ENCODE assay signal across 31 mouse cellular contexts in genomic region chr7:81667156-81667555, GRCm38 (mm10). TPM values are rescaled to one million over a fixed set of nuclear protein-coding genes. Genes with fewer than 3 reads are reported as not detected.
"Had no signal": no experiment of that assay in that cellular context is flagged by ENCODE, and none has a peak within 500 bp of the region (broad histone marks: within the 10 kb centered on the region; RNA-seq: fewer than 3 reads in every experiment).

No protein-coding gene starts in this region.

- H3K4me2 ChIP-seq: limb, embryonic 12.5 days; limb, embryonic 13.5 days; limb, embryonic 15.5 days; liver, embryonic 11.5 days; liver, embryonic 12.5 days; liver, embryonic 13.5 days; liver, embryonic 15.5 days; lung, embryonic 14.5 days; lung, embryonic 15.5 days; midbrain, embryonic 12.5 days; midbrain, embryonic 13.5 days; midbrain, embryonic 15.5 days; neural tube, embryonic 12.5 days had no signal

- DNase-seq: left cerebral cortex, postnatal 4 days; liver, embryonic 13.5 days; liver, postnatal 0 days; lung, adult 18-20 months; lung, adult 2 months; lung, embryonic 14.5 days; lung, postnatal 10 days; lung, postnatal 14 days; lung, postnatal 36 days; lung, postnatal 4 days; midbrain, embryonic 14.5 days had no signal

- H3K4me1 ChIP-seq: limb, embryonic 12.5 days; limb, embryonic 13.5 days; limb, embryonic 15.5 days; liver, embryonic 15.5 days; lung, embryonic 15.5 days; midbrain, embryonic 10.5 days; midbrain, embryonic 12.5 days; midbrain, embryonic 13.5 days; midbrain, embryonic 15.5 days; neural tube, embryonic 12.5 days had no signal

- H3K4me3 ChIP-seq: left cerebral cortex, adult 2 months; limb, embryonic 10.5 days; limb, embryonic 12.5 days; limb, embryonic 13.5 days; limb, embryonic 15.5 days; liver, embryonic 12.5 days; liver, embryonic 13.5 days; liver, embryonic 15.5 days; lung, embryonic 15.5 days; midbrain, embryonic 10.5 days; midbrain, embryonic 12.5 days; midbrain, embryonic 13.5 days; midbrain, embryonic 15.5 days; myocyte; neural tube, embryonic 12.5 days had no signal

- ATAC-seq: liver, embryonic 12.5 days; liver, postnatal 0 days; lung, postnatal 0 days; midbrain, embryonic 13.5 days; midbrain, embryonic 15.5 days had no signal

- H3K36me3 ChIP-seq: limb, embryonic 10.5 days; limb, embryonic 13.5 days; limb, embryonic 15.5 days; liver, embryonic 12.5 days; liver, embryonic 13.5 days; liver, embryonic 15.5 days; lung, embryonic 15.5 days; midbrain, embryonic 10.5 days; midbrain, embryonic 12.5 days; midbrain, embryonic 13.5 days; midbrain, embryonic 15.5 days; neural tube, embryonic 12.5 days had no signal

- H3K9me3 ChIP-seq: limb, embryonic 10.5 days; limb, embryonic 12.5 days; limb, embryonic 13.5 days; limb, embryonic 15.5 days; liver, embryonic 12.5 days; liver, embryonic 13.5 days; liver, embryonic 15.5 days; lung, embryonic 15.5 days; megakaryocyte, embryonic 14.5 days; midbrain, embryonic 10.5 days; midbrain, embryonic 12.5 days; midbrain, embryonic 13.5 days; midbrain, embryonic 15.5 days; neural tube, embryonic 12.5 days had no signal

- H3K27ac ChIP-seq: left cerebral cortex, adult 2 months; limb, embryonic 10.5 days; limb, embryonic 12.5 days; limb, embryonic 13.5 days; limb, embryonic 15.5 days; liver, embryonic 12.5 days; liver, embryonic 13.5 days; liver, embryonic 14.5 days; liver, embryonic 15.5 days; lung, embryonic 15.5 days; midbrain, embryonic 10.5 days; midbrain, embryonic 12.5 days; midbrain, embryonic 13.5 days; midbrain, embryonic 15.5 days; neural tube, embryonic 12.5 days had no signal

- H3K27me3 ChIP-seq: limb, embryonic 12.5 days; limb, embryonic 13.5 days; limb, embryonic 15.5 days; liver, embryonic 12.5 days; liver, embryonic 13.5 days; liver, embryonic 15.5 days; lung, embryonic 15.5 days; midbrain, embryonic 12.5 days; midbrain, embryonic 13.5 days; midbrain, embryonic 15.5 days; neural tube, embryonic 12.5 days had no signal

- H3K9ac ChIP-seq: limb, embryonic 12.5 days; limb, embryonic 13.5 days; limb, embryonic 15.5 days; liver, embryonic 12.5 days; liver, embryonic 13.5 days; liver, embryonic 14.5 days; liver, embryonic 15.5 days; liver, postnatal 0 days; lung, embryonic 14.5 days; lung, embryonic 15.5 days; midbrain, embryonic 12.5 days; midbrain, embryonic 13.5 days; midbrain, embryonic 15.5 days; neural tube, embryonic 12.5 days had no signal

RNA-seq across cellular contexts. Expression of gene Homer2, which starts 40.2 kb away (rescaled TPM):
- total RNA-seq: monocyte, adult 5-6 weeks had no signal
- polyA plus RNA-seq: macrophage, myocyte had no signal
